Mouse (Mus musculus) retina, postnatal 7 days (tissue): ENCODE measurements around the gene Pgp.

Source experiments
- DNase-seq: peaks from one replicate; pipeline ENCODE4 v3.0.0-alpha.2; 2012; ENCODE audit warnings: low read depth, low spot score

Gene Pgp

DNA sequence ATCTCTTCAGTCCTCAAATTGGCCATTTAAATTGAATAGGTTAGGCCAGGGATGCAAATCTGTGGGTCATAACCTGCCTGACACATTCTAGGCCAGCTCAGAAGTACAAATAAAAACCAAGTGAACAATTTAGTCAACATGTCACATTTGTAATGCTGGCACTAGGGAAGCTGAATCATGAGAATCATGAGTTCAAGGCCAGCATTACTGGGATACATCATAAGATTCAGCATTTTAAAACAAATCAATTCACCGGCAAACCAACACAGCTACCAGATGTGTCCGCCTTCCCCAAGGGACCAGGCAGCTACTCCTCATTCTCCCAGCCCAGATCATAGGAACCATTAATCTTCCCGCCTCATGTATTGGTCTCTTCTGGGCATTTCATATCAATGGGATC, 13.3 kb downstream of the Pgp start:
- no peak for DNase-seq

DNA sequence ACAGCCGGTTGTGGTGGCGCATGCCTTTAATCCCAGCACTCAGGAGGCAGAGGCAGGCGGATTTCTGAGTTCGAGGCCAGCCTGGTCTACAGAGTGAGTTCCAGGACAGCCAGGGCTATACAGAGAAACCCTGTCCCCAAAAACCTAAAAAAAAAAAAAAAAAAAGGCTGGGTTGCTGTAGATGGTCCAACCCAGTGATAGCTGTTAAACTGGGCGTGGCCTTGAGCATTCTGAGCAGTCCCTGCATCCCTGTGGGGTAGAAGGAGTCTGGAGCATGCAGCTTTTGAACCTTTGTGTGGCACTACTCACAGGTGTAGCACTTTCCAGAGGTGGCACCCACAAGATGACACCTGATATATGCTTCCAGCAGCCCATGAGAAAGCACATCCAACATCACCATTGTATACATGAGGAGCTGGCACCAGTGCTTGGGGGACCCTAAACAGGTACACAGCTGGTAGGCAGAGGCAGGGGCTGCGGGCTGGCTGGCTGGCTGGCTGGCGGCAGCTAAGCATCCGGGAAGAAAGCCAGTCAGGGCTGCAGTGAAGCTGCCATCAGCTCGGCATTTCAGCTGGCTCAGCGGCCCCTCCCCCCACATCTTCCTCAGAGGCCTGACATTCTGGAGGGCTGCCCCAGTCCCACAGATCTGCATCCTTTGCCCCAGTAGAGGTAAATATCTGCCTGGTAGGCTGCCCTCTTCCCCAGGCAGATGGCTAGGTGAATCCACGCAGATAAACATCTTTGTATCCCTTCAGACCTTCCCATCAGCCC, 15.1 kb downstream of the Pgp start:
- DNase-seq = no peak

DNA sequence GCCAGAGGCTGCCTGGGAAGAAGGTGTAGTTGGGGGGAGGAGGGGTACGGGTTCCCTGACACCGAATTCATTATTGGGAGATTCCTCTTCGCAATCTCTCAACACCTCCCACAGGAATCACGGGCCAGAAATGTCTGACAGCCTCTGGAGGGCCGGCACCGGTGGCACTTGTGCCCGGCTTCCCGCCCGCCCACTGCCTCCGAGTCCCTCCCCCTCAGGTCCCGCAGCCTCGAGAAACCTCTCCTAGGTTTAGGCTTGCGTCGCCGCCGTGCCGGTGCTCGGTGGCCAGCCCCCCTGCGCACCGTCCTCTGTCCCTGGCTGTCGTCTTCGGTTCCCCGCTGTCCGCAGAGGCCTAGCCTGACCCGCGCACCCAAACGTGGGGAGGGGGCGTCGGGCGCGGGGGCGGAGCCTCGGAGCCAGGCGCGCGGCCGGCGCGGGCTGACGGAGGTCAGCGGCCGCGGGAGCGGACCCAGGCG, 18.0 kb downstream of the Pgp start, which contains the start of gene Caskin1:
Gene Caskin1 (plus strand): TSS at position 416 of the 476 bp plus-strand sequence.
- no peak for DNase-seq

DNA sequence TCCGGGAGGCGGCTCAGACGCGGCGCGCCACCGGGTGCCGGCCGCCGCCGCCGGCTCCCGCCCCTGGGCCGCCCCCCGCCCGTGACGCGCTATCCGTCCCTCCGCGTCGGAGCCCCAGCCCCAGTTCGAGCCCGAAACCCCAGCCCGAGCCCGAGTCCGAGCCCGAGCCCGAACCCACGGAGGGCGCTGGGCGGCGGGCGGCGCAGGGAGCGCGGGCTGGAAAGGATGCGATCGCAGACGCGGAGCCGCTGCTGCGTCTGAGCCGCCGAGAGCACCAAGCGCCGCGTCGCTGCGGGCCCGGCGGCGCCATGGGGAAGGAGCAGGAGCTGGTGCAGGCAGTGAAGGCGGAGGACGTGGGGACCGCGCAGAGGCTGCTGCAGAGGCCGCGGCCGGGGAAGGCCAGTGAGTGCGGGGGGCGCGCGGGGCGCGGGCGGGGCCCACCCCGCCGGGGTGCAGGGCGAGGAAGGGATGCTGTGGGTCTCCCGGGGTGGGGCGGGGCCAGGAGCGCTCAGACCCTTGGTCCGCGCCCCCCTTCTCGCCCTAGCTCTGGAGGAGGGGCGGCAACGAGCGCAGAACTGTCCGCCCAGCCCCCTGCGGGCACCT, 18.6 kb downstream of the Pgp start:
- DNase-seq = no peak

DNA sequence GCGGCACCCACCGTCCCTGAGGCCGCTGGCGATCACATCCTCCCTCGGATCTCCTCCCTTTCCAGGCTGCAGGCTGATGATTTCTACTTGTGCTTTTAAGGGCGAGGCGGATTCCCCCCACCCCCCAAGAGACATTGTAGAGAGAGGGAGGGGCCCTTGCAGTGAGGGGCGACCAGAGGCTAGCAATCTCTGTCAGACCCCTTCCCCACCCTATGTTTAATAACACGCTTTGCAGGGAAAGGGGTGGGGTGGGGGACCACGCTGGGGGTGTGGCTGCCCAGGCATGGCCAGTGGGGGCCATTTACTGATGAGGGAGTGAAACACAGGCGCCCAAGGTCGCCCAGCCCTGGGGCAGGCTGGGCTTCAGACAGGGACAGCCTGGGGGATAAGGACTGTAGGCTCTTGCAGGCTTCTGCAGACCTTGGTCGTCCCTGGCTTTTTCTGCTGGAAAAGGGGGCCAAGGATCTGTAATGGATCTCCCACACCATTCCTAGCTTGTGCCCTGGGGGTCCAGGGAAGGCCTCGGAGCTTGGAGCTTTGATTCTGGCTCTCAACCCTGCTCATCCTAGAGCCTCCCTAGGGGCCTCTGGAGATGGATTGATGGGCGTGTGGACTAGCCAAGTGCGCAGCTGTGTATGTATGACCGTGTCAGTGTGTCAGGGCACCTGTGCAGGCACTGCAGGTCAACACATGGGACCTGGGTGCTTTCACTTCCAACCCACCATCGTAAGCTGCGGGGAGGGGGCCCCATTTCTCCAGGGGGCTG, 19.3 kb downstream of the Pgp start:
- no peak for DNase-seq

DNA sequence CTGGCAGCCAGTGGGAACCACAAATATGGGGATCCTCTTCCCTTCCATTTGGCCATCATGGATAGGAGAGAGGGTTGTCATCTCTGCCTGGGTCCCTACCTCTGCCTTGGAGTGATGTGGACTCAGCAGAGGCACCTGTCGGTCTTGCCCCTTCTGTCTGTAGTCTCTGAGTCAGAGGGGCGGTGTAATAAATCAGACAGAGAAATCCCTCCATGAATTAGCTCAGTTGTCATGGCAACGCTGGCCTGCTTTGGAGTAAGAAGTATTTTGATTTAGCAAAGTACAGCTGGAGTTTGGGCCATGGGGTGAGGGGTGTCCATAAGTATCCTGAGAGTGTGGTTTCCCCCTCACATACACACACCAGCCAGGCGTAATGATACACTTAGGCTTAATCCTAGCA, 20.2 kb downstream of the Pgp start:
- no peak for DNase-seq

DNA sequence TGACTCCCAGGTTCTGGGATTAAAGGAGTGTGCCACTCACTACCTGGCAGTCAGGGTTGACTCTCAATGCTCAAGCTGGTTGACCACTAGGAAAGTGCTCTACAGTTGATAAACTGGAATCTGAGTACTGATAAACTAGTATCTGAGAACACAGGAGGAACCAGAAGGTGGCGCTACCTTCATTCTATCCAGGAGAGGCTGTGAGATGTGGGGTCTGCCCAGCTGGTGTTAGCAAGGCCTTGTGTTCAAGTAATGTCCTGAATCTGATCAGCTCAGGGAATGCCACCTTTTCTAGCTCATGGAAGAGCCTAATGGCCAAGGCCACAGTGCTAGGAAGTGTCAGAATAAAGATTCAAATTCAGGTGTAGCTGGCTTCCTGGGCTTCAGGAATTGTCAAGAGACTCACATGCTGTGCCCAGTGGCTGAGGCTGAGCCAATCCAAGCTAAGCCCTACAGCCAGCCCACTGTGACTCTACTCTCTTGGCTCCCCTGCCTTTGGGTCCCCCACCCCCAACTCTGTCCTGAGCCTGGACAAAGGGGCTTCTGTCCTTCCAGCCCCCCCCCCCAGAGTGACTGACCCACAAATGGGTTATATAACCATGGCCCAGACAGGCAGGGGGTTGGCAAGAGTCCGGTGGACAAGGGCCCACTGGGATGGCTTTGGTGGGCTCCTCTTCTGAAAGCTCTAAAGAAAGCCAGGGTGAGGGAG, 24.6 kb downstream of the Pgp start:
- DNase-seq = peak; percentile 51

DNA sequence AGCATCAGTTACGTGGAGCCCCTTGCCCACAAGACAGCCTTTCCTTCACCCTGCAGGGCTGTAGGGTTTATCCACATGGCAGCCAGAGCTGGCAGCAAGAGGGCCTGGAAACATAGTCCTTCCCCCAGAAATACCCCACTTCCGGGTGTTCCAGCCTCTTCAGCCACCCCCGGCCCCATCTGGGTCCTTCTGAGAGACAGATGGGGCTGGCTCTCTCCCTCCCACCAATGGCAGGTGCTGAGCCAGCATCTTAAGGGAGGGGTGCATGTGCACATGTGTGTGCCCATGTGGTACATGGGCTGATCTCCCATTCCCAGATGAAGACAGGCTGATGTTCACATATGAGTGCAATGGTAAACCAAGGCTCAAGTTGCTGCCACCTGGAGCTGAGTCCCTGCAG, 25.3 kb downstream of the Pgp start:
- DNase-seq = no peak

DNA sequence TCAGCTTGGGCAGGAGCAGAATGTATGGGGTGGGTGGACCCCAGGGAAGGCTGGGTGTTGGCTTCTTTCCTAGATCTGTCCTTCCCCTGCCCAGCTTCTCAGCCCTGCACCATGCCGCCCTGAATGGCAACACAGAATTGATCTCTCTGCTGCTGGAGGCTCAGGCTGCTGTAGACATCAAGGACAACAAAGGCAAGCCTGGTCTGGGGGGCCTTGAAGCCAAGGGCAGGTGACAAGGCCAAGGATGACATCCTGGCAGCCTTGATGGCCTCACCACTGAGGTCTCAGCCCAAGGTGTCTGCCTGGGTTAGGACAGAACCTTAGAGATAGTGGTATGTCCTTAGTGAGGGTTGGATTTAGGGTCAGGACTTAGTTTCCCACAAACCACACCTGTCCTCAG, 25.8 kb downstream of the Pgp start:
- no peak for DNase-seq

DNA sequence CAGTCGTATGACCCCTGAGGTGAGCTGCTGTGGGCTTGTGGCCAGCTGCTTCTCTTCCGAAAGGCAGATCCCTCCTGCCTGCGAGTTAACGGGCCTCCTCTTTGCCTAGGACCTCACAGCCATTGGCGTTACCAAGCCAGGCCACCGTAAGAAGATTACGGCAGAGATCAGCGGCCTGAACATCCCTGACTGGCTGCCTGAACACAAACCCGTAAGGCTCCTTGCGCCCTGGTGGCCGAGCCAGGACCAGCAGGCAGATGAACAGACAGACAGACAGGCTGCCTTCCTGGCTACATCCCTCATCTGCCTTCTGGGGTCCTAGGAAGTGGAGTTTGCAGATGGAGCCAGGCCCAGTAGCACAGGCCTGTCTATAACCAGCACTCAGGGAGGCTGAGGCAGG, 32.0 kb downstream of the Pgp start:
- peak; percentile 62 for DNase-seq

DNA sequence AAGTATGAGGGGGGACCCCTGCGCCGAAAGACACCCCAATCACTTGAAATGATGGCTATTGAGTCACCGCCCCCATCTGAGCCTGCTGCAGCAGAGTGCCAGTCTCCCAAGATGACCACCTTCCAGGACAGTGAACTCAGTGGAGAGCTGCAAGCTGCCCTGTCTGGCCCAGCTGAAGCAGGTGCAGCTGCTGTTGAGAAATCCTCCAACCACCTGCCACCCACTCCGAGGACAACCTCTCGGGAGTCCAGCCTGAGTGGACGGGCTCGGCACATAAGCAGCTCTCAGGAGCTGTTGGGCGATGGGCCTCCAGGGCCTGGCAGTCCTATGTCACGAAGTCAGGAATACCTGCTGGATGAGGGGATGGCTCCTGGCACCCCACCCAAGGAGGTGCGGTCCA, 33.9 kb downstream of the Pgp start:
- no peak for DNase-seq

DNA sequence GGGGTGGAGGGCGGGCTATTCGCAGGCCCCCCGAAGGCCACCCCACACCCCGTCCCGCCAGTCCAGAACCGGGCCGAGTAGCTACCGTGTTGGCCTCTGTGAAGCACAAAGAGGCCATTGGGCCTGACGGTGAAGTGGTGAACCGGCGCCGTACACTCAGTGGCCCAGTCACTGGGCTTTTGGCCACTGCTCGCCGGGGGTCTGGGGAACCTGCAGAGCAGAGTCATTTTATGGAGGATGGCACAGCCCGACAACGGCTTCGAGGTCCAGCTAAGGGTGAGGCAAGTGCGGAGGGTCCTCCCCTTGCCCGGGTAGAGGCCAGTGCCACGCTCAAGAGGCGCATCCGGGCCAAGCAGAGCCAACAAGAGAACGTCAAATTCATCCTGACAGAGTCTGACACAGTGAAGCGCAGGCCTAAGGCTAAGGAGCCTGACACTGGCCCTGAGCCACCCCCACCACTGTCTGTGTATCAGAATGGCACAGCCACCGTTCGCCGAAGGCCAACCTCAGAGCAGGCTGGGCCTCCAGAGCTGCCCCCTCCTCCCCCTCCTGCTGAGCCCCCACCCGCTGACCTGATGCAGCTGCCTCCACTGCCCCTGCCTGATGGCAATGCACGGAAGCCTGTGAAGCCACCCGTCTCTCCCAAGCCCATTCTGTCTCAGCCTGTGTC, 35.2 kb downstream of the Pgp start:
- no peak for DNase-seq

DNA sequence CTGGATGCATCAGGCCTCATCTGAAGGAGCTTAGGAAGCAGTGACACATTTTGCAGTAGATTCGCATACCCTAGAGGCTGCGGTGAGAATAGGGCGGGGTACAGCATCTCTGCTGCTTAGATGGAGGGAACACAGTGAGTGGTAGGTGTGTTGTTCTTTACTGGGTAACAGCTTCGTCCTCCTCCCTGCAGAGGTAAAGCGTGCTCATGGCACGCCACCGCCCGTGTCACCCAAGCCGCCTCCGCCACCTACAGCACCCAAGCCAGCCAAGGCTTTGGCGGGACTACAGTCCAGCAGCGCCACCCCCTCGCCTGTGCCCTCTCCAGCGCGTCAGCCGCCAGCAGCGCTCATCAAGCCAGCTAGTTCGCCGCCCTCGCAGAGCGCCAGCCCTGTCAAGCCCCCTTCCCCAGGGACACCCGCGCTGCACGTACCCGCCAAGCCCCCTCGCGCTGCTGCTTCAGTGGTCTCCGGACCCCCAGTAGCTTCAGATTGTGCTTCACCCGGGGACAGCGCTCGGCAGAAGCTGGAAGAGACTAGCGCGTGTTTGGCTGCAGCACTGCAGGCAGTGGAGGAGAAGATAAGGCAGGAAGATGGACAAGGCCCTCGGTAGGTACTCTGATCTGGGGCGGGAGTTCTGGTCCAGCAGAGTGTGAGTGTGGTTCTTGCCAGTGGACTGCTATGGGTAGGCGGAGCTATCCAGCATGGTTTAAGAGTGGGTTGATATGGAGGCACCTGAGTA, 36.3 kb downstream of the Pgp start:
- DNase-seq = no peak

DNA sequence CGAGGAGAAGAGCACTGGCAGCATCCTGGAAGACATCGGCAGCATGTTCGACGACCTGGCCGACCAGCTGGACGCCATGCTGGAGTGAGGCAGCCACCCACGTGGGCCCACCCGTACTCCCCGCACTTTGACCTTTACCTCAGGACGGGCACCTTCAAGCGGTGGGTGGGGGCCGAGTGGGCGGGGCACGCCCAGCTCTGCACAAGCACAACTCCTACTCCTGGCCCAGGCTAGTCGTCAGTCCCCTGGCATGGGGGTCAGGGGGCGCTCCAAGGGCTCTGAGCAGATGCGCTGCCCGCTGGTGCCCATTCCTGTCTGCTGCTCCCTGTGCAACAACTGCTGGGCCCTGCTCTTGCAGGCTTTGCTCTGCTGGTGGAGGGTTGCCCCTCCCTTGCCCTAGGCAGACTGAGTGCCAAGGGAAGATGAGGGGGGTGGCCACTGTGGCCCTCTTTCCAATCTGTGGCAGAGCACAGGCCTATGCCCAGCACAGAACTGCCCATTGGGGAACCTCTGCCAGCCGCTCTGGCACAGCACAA, 37.0 kb downstream of the Pgp start:
- no peak for DNase-seq

DNA sequence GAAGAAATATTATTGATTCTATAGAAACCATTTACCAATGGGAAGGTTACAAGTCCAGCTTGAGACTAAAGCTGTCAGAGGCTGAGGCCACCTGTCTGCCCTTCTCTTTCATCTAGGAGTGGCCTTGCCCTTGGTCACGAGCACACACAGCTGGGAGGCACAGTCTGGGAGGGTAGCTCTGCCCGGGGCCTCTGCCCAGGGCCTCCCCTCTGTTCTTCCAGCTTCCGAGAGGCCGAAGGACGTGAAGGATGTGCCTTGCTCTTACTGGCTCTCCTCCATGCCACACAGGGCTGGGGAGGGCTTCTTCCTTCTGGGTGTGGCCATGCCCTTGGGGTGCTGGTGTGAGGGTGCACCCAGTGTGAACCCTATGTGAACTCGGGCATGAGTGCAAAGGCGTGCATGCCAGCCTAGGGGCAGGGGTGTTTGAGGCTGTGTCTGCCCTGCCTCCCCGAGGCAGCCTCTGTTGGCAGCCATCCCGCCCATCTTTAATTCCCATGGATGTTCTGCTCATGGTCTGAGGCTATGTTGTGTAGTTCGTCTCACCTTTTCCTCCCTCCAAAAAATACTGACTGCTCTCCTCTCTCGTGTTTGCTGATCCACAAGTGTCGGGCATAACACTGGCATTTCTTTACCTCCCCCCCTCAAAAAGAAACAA, 37.7 kb downstream of the Pgp start:
- DNase-seq = no peak

DNA sequence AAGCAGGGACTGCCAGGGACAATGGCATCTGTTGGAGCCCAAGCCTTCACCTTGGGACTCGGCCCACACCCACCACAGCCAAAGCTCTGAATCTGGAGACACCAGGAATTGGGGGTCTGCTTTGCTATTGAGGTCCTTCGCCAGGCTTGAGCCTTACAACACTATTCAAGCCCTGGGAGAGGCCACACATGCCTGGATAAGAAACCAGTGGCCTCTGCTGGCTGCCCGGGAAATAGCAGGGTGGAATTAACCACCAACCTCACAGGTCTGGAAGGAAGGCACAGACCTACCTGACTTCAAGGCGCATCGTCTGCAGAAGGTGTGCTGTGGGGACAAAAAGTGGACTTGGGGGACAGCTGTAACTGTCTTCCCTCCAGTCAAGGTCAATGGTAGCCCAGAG, 43.4 kb downstream of the Pgp start:
- DNase-seq = peak; percentile 52

DNA sequence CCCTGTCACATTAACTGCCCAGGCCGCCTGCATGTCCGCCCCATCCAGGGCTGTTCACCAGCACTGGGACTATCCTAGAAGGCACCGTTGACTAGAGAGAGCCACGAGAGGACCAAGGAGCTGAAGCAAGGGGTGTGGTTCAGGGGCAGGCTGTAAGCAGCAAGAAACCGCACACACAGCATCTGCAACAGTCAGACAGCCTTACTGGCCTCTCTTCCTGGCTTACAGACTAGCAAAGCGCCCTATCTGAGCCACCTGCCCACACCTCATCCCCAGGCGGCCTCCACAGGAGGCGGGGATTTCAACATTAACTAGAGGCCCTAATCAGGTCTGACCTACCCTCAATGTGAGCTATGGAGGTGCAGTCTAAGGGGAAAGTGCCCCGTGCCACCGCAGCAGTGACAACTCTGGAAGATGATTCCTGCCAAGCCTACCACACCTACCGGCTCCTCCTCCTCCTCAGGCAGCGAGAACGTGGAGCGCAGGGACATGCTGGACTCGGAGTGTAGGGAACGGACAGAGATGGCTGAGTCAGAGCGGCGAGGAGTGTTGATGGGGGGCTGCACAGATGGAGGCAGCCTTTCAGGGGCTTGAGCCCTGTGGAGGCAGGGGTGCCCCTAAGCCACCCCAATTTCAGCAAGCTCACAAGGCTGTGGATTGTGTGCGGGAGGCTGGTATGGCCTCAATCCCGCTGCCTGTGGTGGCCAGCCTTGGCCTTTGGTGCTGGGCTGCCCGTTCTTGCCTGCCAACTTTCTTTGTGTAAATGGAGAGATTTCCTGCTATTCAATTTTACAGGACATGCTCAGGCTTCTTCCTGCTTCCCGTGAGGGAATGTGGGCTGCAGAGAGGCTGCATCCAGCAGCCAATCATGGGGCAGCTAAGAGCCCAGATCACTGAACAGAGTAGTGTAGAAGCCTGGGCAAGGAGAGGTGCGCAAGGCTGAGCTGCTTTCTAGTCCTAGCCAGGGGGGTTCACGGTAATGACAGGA, 44.4 kb downstream of the Pgp start:
- no peak for DNase-seq

DNA sequence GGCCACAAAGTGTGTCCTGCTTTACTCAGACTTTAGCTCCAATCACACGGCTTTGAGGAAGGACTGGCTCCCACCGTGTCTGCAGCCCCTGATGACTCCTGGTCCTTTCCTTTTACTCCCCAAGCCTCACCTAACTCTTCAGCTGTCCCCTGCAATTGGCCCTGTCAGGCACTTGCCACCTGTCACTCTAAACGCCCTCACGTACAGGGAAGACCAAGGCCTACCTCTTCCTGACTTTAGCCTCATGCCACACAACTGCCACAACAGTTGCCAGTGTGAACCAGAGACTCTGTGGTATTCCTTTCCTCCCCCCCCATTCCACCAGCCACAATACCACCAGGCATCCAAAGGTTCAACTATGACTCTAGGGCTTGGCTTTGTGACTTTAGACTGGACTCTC, 50.3 kb downstream of the Pgp start:
- DNase-seq = no peak
